ENCODE assay signal across 8 mouse cellular contexts in the genomic region with DNA sequence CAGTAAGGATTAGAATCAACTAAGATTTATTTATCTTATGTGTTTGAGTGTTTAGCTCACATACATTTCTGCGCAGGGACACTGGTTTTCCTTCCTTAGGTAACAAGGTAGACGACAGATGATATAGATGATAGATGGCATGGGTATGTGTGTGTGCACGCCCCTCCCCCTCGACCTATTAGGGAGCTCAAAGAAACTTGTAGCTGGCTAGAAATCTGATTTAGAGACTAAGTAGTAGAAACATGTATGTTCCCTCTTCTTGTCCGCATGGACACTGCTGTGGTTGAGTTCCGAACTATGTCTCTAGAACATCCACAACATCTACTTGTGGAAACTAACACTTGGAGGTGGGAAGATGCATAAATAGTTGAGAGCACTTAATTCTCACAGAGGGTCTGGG. TPM values are rescaled to one million over a fixed set of nuclear protein-coding genes. Genes with fewer than 3 reads are reported as not detected.
A peak's percentile ranks its signal among the peaks of the same experiment; 100 is the strongest.
DNase-seq lines count a peak whose midpoint lies in the region; ATAC-seq and TF ChIP-seq lines count a peak whose summit lies in the region.

No protein-coding gene starts in this region.

- H3K9me3 ChIP-seq in forebrain, embryonic 11.5 days (ENCODE audit: control insufficient read depth, low read length): no peaks in the 10 kb centered on the region
- no peaks in the 10 kb centered on the region for H3K9me3 ChIP-seq in liver, embryonic 14.5 days (ENCODE audit: control insufficient read depth, low read length)

- no peak for TF ChIP-seq CTCF in gastrocnemius, adult 2 months (IDR thresholded peaks at IDR 0.05)
- no peak for TF ChIP-seq CTCF in liver, embryonic 14.5 days (IDR thresholded peaks at IDR 0.05; ENCODE audit: low read depth)

- no peak for DNase-seq in gastrocnemius, adult 2 months
- no peak for DNase-seq in gastrocnemius, postnatal 14 days
- DNase-seq in 3T3-L1 (ENCODE audit: low read depth, low spot score): peak; percentile 13
- no peak for DNase-seq in forebrain, embryonic 11.5 days (ENCODE audit: low spot score)
- no peak for DNase-seq in liver, embryonic 14.5 days (ENCODE audit: low read depth in 3 of 3, low spot score in 3 of 3)
- DNase-seq in urinary bladder, adult 18-20 months (ENCODE audit: low spot score in 2 of 2): no peak
- no peak for DNase-seq in layer of hippocampus, postnatal 14 days (ENCODE audit: low spot score in 2 of 2)
- no peak for DNase-seq in spleen, postnatal 36 days (ENCODE audit: low spot score in 2 of 2)

- ATAC-seq in forebrain, embryonic 11.5 days (replicated peaks; ENCODE audit: low FRiP score): no peak
- no peak for ATAC-seq in liver, embryonic 14.5 days (ENCODE audit: insufficient read depth)

- no peak overlapping the region for H3K27ac ChIP-seq in gastrocnemius, adult 2 months
- H3K27ac ChIP-seq in forebrain, embryonic 11.5 days (ENCODE audit: low read depth, low read length): no peak overlapping the region
- no peak overlapping the region for H3K27ac ChIP-seq in liver, embryonic 14.5 days

- H3K4me2 ChIP-seq in forebrain, embryonic 11.5 days (ENCODE audit: low read depth, low read length, severe bottlenecking): peak overlapping the region; percentile 48
- H3K4me2 ChIP-seq in liver, embryonic 14.5 days (ENCODE audit: low read depth): peak overlapping the region; percentile 61

- H3K36me3 ChIP-seq in forebrain, embryonic 11.5 days (ENCODE audit: control insufficient read depth, insufficient read depth, low read length): no peaks in the 10 kb centered on the region
- H3K36me3 ChIP-seq in liver, embryonic 14.5 days (replicated peaks; ENCODE audit: control insufficient read depth, insufficient read depth, low read depth): no peaks in the 10 kb centered on the region

- TF ChIP-seq EP300 in liver, embryonic 14.5 days (IDR thresholded peaks at IDR 0.05; ENCODE audit: low read depth): no peak

- H3K4me1 ChIP-seq in forebrain, embryonic 11.5 days (replicated peaks; ENCODE audit: control insufficient read depth, insufficient read depth, low read length): no peaks in the 10 kb centered on the region
- H3K4me1 ChIP-seq in liver, embryonic 14.5 days (replicated peaks; ENCODE audit: control insufficient read depth in 2 of 2, insufficient read depth in 2 of 2, low read length in 1 of 2): 0 out of 4 replicates have a peak, but pooled peaks cover 0 to 1% of the 10 kb centered on the region in 2 experiments

- H3K9ac ChIP-seq in forebrain, embryonic 11.5 days (ENCODE audit: low read length): peak overlapping the region; percentile 43; the same call in 1 of the 2 replicates
- 0 out of 2 replicates have a peak overlapping the region, but pooled peaks have one; percentile 3 for H3K9ac ChIP-seq in liver, embryonic 14.5 days (replicated peaks)

- 71% methylated on average over 6 of the region's 6 CpGs for WGBS in forebrain, embryonic 11.5 days
- WGBS in liver, embryonic 14.5 days (ENCODE audit: insufficient replicate concordance): 40% methylated on average over 6 of the region's 6 CpGs

- H3K27me3 ChIP-seq in forebrain, embryonic 11.5 days (ENCODE audit: control insufficient read depth, insufficient read depth, low read length): no peaks in the 10 kb centered on the region
- H3K27me3 ChIP-seq in liver, embryonic 14.5 days (ENCODE audit: control insufficient read depth, insufficient read depth, low read length): no peaks in the 10 kb centered on the region

- H3K4me3 ChIP-seq in gastrocnemius, adult 2 months: peak overlapping the region; percentile 77
- H3K4me3 ChIP-seq in forebrain, embryonic 11.5 days (ENCODE audit: low read depth, low read length): peak overlapping the region; percentile 41
- peak overlapping the region; percentile 52 to 56 for H3K4me3 ChIP-seq in liver, embryonic 14.5 days (ENCODE audit: insufficient read depth in 1 of 2, low read depth in 2 of 2, low read length in 2 of 2)

- intact Hi-C loops in gastrocnemius, adult 2 months (cut with DNase I): loop anchor here (5.0 to 10.0 kb wide), 3 partner anchors 225 to 353 kb away; no protein-coding TSS in a partner anchor
- intact Hi-C loops in gastrocnemius, postnatal 14 days (cut with DNase I; ENCODE audit: low total_unique reads): loop anchor here (10.0 kb wide), 1 partner anchor 97 kb away; no protein-coding TSS in a partner anchor

RNA-seq across cellular contexts. Expression of gene Usp27x, which starts 46.5 kb away (rescaled TPM):
- under 1 TPM; 0.17 to 0.20 TPM for total RNA-seq in gastrocnemius, adult 2 months (2021)
- under 1 TPM; 0.37 to 0.66 TPM for total RNA-seq in gastrocnemius, postnatal 14 days (2021)
- polyA plus RNA-seq in forebrain, embryonic 11.5 days (2014; fragmentation: Nextera tagmentation; extraction: Ambion mirVana): 0.52 and 0.57 TPM in 2 replicates
- polyA plus RNA-seq in liver, embryonic 14.5 days (2012; rRNA removed): 0.12 and 0.26 TPM in 2 replicates
- polyA plus RNA-seq in liver, embryonic 14.5 days (2014; fragmentation: Nextera tagmentation; extraction: Ambion mirVana): 0.05 TPM in 1 of 2 replicates, not detected in the other
- 10 to 100 TPM; 12.5 TPM for total RNA-seq in layer of hippocampus, postnatal 14 days (2021)

Comparison
In these comparisons a context has a peak if more than half of its experiments do, and no peak if none do; other contexts are left out.
1. RNA of gene Usp27x, which starts 46.5 kb away (total RNA-seq): 12.5 TPM in layer of hippocampus, postnatal 14 days; 0.37 to 0.66 TPM in gastrocnemius, postnatal 14 days and 0.17 to 0.20 TPM in gastrocnemius, adult 2 months; every median in the first group is over 4 times any median in the second.
2. Peak in every context shown above with its lines, with median percentiles within 50 percentile points of each other: H3K4me3 ChIP-seq.